ENCODE assay signal across 8 mouse cellular contexts in the genomic region with DNA sequence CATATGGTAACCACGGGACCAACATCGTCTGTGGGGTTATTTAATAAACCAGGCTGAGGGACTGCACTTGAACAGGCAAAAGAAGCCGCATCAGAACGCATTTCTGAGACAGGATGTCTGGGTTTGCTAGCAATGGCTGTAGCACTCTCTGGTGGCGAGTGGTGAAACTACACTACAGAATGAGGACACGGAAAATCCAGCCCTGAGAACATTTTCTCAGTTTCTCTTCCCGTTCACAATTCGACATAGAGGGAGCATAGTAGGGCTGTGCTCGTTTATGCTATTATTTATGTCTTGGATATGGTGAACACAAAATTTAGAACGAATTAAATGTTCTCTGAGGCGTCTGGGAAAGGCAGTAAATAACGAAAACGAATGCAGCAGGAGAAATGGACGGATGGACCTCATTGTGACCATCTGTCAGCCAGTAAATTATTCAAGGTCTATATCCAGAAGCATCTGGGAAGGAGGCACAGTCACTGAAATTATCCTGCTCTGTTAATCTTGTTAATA. TPM values are rescaled to one million over a fixed set of nuclear protein-coding genes. Genes with fewer than 3 reads are reported as not detected.
A peak's percentile ranks its signal among the peaks of the same experiment; 100 is the strongest.
DNase-seq lines count a peak whose midpoint lies in the region; ATAC-seq lines count a peak whose summit lies in the region.

No protein-coding gene starts in this region.

- H3K4me3 ChIP-seq in hindbrain, embryonic 11.5 days (ENCODE audit: low read depth, low read length): no peak overlapping the region
- H3K4me3 ChIP-seq in lung, embryonic 15.5 days: peak overlapping the region; percentile 21

- H3K4me1 ChIP-seq in hindbrain, embryonic 11.5 days (replicated peaks; ENCODE audit: control insufficient read depth, insufficient read depth, low read length): no peaks in the 10 kb centered on the region
- no peaks in the 10 kb centered on the region for H3K4me1 ChIP-seq in lung, embryonic 15.5 days

- no peak overlapping the region for H3K27ac ChIP-seq in hindbrain, embryonic 11.5 days (ENCODE audit: low read depth, low read length)
- no peak overlapping the region for H3K27ac ChIP-seq in lung, embryonic 15.5 days

- no peaks in the 10 kb centered on the region for H3K9me3 ChIP-seq in hindbrain, embryonic 11.5 days (ENCODE audit: control insufficient read depth, low read length)
- H3K9me3 ChIP-seq in lung, embryonic 15.5 days: no peaks in the 10 kb centered on the region

- H3K9ac ChIP-seq in hindbrain, embryonic 11.5 days (ENCODE audit: low read depth, low read length): 0 out of 2 replicates have a peak overlapping the region, but pooled peaks have one; percentile 25
- H3K9ac ChIP-seq in lung, embryonic 15.5 days: no peak overlapping the region

- WGBS in hindbrain, embryonic 11.5 days: 15% methylated on average over 14 of the region's 14 CpGs
- WGBS in lung, embryonic 15.5 days: 16% methylated on average over 14 of the region's 14 CpGs

- DNase-seq in R1 (ENCODE audit: low read depth, low spot score): peak; percentile 64
- peak; percentile 87 to 89 for DNase-seq in cerebellum, adult 18-20 months
- peak; percentile 86 for DNase-seq in hindbrain, embryonic 11.5 days (ENCODE audit: low spot score)
- DNase-seq in layer of hippocampus, adult 9-10 months (ENCODE audit: low spot score): peak; percentile 76
- DNase-seq in ovary, adult 18-20 months (ENCODE audit: low spot score): peak; percentile 16
- DNase-seq in urinary bladder, postnatal 36 days (ENCODE audit: low spot score in 2 of 2): peak; percentile 56

- no peaks in the 10 kb centered on the region for H3K36me3 ChIP-seq in hindbrain, embryonic 11.5 days (ENCODE audit: control insufficient read depth, insufficient read depth, low read length)
- H3K36me3 ChIP-seq in lung, embryonic 15.5 days: peaks cover 9% of the 10 kb centered on the region

- ATAC-seq in frontal cortex, adult (ENCODE audit: low TSS enrichment): peak; percentile 89
- peak; percentile 81 for ATAC-seq in hindbrain, embryonic 11.5 days (ENCODE audit: low FRiP score)
- ATAC-seq in lung, embryonic 15.5 days (ENCODE audit: borderline replicate concordance, extremely low read depth, low FRiP score, low TSS enrichment): no peak

- H3K27me3 ChIP-seq in hindbrain, embryonic 11.5 days (ENCODE audit: control insufficient read depth, insufficient read depth, low read length): no peaks in the 10 kb centered on the region
- H3K27me3 ChIP-seq in lung, embryonic 15.5 days: no peaks in the 10 kb centered on the region

- H3K4me2 ChIP-seq in hindbrain, embryonic 11.5 days (replicated peaks; ENCODE audit: low read depth, low read length): peak overlapping the region; percentile 32
- H3K4me2 ChIP-seq in lung, embryonic 15.5 days: peak overlapping the region; percentile 43

RNA-seq across cellular contexts. Expression of gene Cer1, which starts 48.8 kb away (rescaled TPM):
- 0.25 and 0.28 TPM in 2 replicates for polyA plus RNA-seq in hindbrain, embryonic 11.5 days (2014; fragmentation: Nextera tagmentation; extraction: Ambion mirVana)
- 1.3 and 1.6 TPM in 2 replicates for polyA plus RNA-seq in lung, embryonic 15.5 days (2015; fragmentation: Nextera tagmentation; extraction: Ambion mirVana)

Comparison
In these comparisons a context has a peak if more than half of its experiments do, and no peak if none do; other contexts are left out.
1. DNase-seq: peak in every context shown above with its lines; median percentile 88 in cerebellum, adult 18-20 months; 86 in hindbrain, embryonic 11.5 days; 76 in layer of hippocampus, adult 9-10 months; 64 in R1; 56 in urinary bladder, postnatal 36 days; 16 in ovary, adult 18-20 months.